Mouse (Mus musculus): ENCODE measurements at regions not wholly inside any gene's neighbourhood (a gene's known extent, or its start where the extent isn't known, plus 50 kb on each side); places are given as distances from the start of the nearest gene placed in this dataset.
"Not testable (repeated sequence)": the region's sequence is repeated elsewhere in the genome, so short reads cannot be mapped to it uniquely, and the experiment has no call there.

GRCm38 (mm10) chr9:6845281-6845680, 339.0 kb downstream of the Dync2h1 start:
- DNase-seq, result not testable (repeated sequence)

- DNase-seq, result not testable (repeated sequence)
Observed at GRCm38 (mm10) chr9:6834936-6835335, 349.3 kb downstream of the Dync2h1 start.

- no peak for DNase-seq
Observed at GRCm38 (mm10) chr9:6834470-6834869, 349.8 kb downstream of the Dync2h1 start.

- no peak for DNase-seq
Observed at GRCm38 (mm10) chr9:6832862-6833261, 351.4 kb downstream of the Dync2h1 start.

- DNase-seq, result not testable (repeated sequence)
Observed at GRCm38 (mm10) chr9:6831642-6832041, 352.6 kb downstream of the Dync2h1 start.

- no peak for DNase-seq
Observed at GRCm38 (mm10) chr9:6826581-6826980, 357.7 kb downstream of the Dync2h1 start.

GRCm38 (mm10) chr9:6825609-6826008, 358.6 kb downstream of the Dync2h1 start:
- DNase-seq, result no peak

- DNase-seq, result not testable (repeated sequence)
Observed at GRCm38 (mm10) chr9:6823946-6824345, 360.3 kb downstream of the Dync2h1 start.

GRCm38 (mm10) chr9:6823536-6823935, 360.7 kb downstream of the Dync2h1 start:
- no peak for DNase-seq

- DNase-seq, result no peak
Observed at GRCm38 (mm10) chr9:6776671-6777070, 407.6 kb downstream of the Dync2h1 start.

- DNase-seq, result no peak
Observed at GRCm38 (mm10) chr9:6741478-6741877, 442.8 kb downstream of the Dync2h1 start.

- DNase-seq, result no peak
Observed at GRCm38 (mm10) chr9:6736411-6736810, 447.8 kb downstream of the Dync2h1 start.

- no peak for DNase-seq
Observed at GRCm38 (mm10) chr9:6726411-6726810, 456.8 kb upstream of the Ddi1 start.

GRCm38 (mm10) chr9:6677225-6677718, 407.6 kb upstream of the Ddi1 start:
- DNase-seq, result no peak

- DNase-seq, result peak; percentile 65
Observed at GRCm38 (mm10) chr9:6668001-6668969, 398.6 kb upstream of the Ddi1 start.

- no peak for DNase-seq
Observed at GRCm38 (mm10) chr9:6665679-6666078, 396.0 kb upstream of the Ddi1 start.

GRCm38 (mm10) chr9:6652267-6652994, 382.8 kb upstream of the Ddi1 start:
- DNase-seq, result no peak

GRCm38 (mm10) chr9:6651572-6652236, 382.1 kb upstream of the Ddi1 start:
- no peak for DNase-seq

GRCm38 (mm10) chr9:6645796-6646309, 376.2 kb upstream of the Ddi1 start:
- DNase-seq, result no peak

GRCm38 (mm10) chr9:6645321-6645720, 375.7 kb upstream of the Ddi1 start:
- DNase-seq, result no peak

- DNase-seq, result no peak
Observed at GRCm38 (mm10) chr9:6617155-6617554, 347.5 kb upstream of the Ddi1 start.

GRCm38 (mm10) chr9:6609284-6609627, 339.6 kb upstream of the Ddi1 start:
- no peak for DNase-seq
